Mouse (Mus musculus) heart, postnatal 0 days (tissue): ENCODE measurements around the gene Cyp4v3.

ENCODE experiments used
- CTCF ChIP-seq: IDR thresholded peaks from 2 replicates; pipeline ENCODE4 v1.5.1; 2016; ENCODE audit warnings: antibody characterized with exemption, control low read depth, low read depth
- EP300 ChIP-seq: IDR thresholded peaks from 2 replicates; pipeline ENCODE4 v1.6.1; 2016; ENCODE audit warnings: antibody characterized with exemption, low read depth

- no peak for TF ChIP-seq CTCF
- no peak for TF ChIP-seq EP300
These were observed 71.1 kb downstream of the Cyp4v3 start, which contains the start of gene F11 for GRCm38 (mm10) chr8:45261920-45262319.
